Mouse (Mus musculus): ENCODE measurements around the gene Tssk2. TPM values are rescaled to one million over a fixed set of nuclear protein-coding genes. Genes with fewer than 3 reads are reported as not detected.

Gene Tssk2
- polyA plus RNA-seq, 1 experiment: 0.07 TPM

GRCm38 (mm10) chr16:17865770-17866169 is 32.7 kb upstream of the Tssk2 start:
- Histone ChIP-seq H3K4me2 (ENCODE audit: low read depth) (no peak overlapping the region), H3ac (ENCODE audit: control insufficient read depth, insufficient read length) (no peak overlapping the region), H3K27me3 (ENCODE audit: control insufficient read depth, insufficient read depth, insufficient read length) (no peaks in the 10 kb centered on the region), H3K79me2 (ENCODE audit: control insufficient read depth, insufficient read depth) (peaks cover 4% of the 10 kb centered on the region), H3K4me3 (no peak overlapping the region), H3K36me3 (ENCODE audit: control insufficient read depth, insufficient read depth) (no peaks in the 10 kb centered on the region)
- TF ChIP-seq USF1 (IDR thresholded peaks at IDR 0.05; ENCODE audit: low read depth) (no peak), REST (IDR thresholded peaks at IDR 0.05; ENCODE audit: insufficient read depth, insufficient read length) (no peak), MYOD1 (IDR thresholded peaks at IDR 0.05; ENCODE audit: control insufficient read depth in 1 of 3, insufficient read length in 2 of 3, low read depth in 2 of 3) (no peak), CEBPB (IDR thresholded peaks at IDR 0.05; ENCODE audit: insufficient read depth, poor library complexity, severe bottlenecking) (no peak), POLR2A (IDR thresholded peaks at IDR 0.05; ENCODE audit: insufficient read length, low read depth) (no peak), TCF3 (IDR thresholded peaks at IDR 0.05; ENCODE audit: insufficient read length, low read depth) (no peak), SRF (IDR thresholded peaks at IDR 0.05; ENCODE audit: control insufficient read depth, insufficient read length, low read depth) (no peak), MAX (IDR thresholded peaks at IDR 0.05; ENCODE audit: low read depth) (no peak), POLR2AphosphoS2 (IDR thresholded peaks at IDR 0.05; ENCODE audit: insufficient read length, low read depth) (no peak), MYOG (IDR thresholded peaks at IDR 0.05; ENCODE audit: control insufficient read depth in 1 of 3, insufficient read depth in 1 of 3, insufficient read length in 2 of 3, low read depth in 2 of 3) (no peak), TCF12 (IDR thresholded peaks at IDR 0.05; ENCODE audit: insufficient read depth, poor library complexity, severe bottlenecking) (no peak)

GRCm38 (mm10) chr16:17871248-17871647 is 27.2 kb upstream of the Tssk2 start:
- no peak overlapping the region for H3K4me2 ChIP-seq (ENCODE audit: low read depth)
- no peak for TF ChIP-seq REST (IDR thresholded peaks at IDR 0.05; ENCODE audit: insufficient read depth, insufficient read length)
- no peak for TF ChIP-seq POLR2AphosphoS2 (IDR thresholded peaks at IDR 0.05; ENCODE audit: insufficient read length, low read depth)
- TF ChIP-seq E2F4 (IDR thresholded peaks at IDR 0.05; ENCODE audit: insufficient read depth): no peak
- no peak for TF ChIP-seq USF1 (IDR thresholded peaks at IDR 0.05; ENCODE audit: low read depth)
- TF ChIP-seq POLR2A (IDR thresholded peaks at IDR 0.05; ENCODE audit: insufficient read length, low read depth): no peak
- TF ChIP-seq MYOD1 (IDR thresholded peaks at IDR 0.05; ENCODE audit: control insufficient read depth in 1 of 3, insufficient read length in 2 of 3, low read depth in 2 of 3): no peak
- no peak for TF ChIP-seq TCF12 (IDR thresholded peaks at IDR 0.05; ENCODE audit: insufficient read depth, poor library complexity, severe bottlenecking)
- no peak for TF ChIP-seq SRF (IDR thresholded peaks at IDR 0.05; ENCODE audit: control insufficient read depth, insufficient read length, low read depth)
- TF ChIP-seq MYOG (IDR thresholded peaks at IDR 0.05; ENCODE audit: control insufficient read depth in 1 of 3, insufficient read depth in 1 of 3, insufficient read length in 2 of 3, low read depth in 2 of 3): no peak
- no peak for TF ChIP-seq TCF3 (IDR thresholded peaks at IDR 0.05; ENCODE audit: insufficient read length, low read depth)
- TF ChIP-seq CEBPB (IDR thresholded peaks at IDR 0.05; ENCODE audit: insufficient read depth, poor library complexity, severe bottlenecking): no peak
- TF ChIP-seq MAX (IDR thresholded peaks at IDR 0.05; ENCODE audit: low read depth): no peak
- peaks cover 23% of the 10 kb centered on the region for H3K79me2 ChIP-seq (ENCODE audit: control insufficient read depth, insufficient read depth)
- no peaks in the 10 kb centered on the region for H3K36me3 ChIP-seq (ENCODE audit: control insufficient read depth, insufficient read depth)
- H3K27me3 ChIP-seq (ENCODE audit: control insufficient read depth, insufficient read depth, insufficient read length): no peaks in the 10 kb centered on the region
- H3K4me3 ChIP-seq: no peak overlapping the region
- H3ac ChIP-seq (ENCODE audit: control insufficient read depth, insufficient read length): no peak overlapping the region

- Histone ChIP-seq H3K79me2 (ENCODE audit: control insufficient read depth, insufficient read depth) (peaks cover 41% of the 10 kb centered on the region), H3K4me3 (no peak overlapping the region), H3K27me3 (ENCODE audit: control insufficient read depth, insufficient read depth, insufficient read length) (no peaks in the 10 kb centered on the region), H3K4me2 (ENCODE audit: low read depth) (no peak overlapping the region), H3K36me3 (ENCODE audit: control insufficient read depth, insufficient read depth) (no peaks in the 10 kb centered on the region), H3ac (ENCODE audit: control insufficient read depth, insufficient read length) (no peak overlapping the region)
- TF ChIP-seq CEBPB (IDR thresholded peaks at IDR 0.05; ENCODE audit: insufficient read depth, poor library complexity, severe bottlenecking): no peak
- no peak for TF ChIP-seq MYOD1 (IDR thresholded peaks at IDR 0.05; ENCODE audit: control insufficient read depth in 1 of 3, insufficient read length in 2 of 3, low read depth in 2 of 3)
- TF ChIP-seq TCF12 (IDR thresholded peaks at IDR 0.05; ENCODE audit: insufficient read depth, poor library complexity, severe bottlenecking): no peak
- TF ChIP-seq E2F4 (IDR thresholded peaks at IDR 0.05; ENCODE audit: insufficient read depth): no peak
- no peak for TF ChIP-seq MYOG (IDR thresholded peaks at IDR 0.05; ENCODE audit: control insufficient read depth in 1 of 3, insufficient read depth in 1 of 3, insufficient read length in 2 of 3, low read depth in 2 of 3)
- TF ChIP-seq POLR2A (IDR thresholded peaks at IDR 0.05; ENCODE audit: insufficient read length, low read depth): no peak
- no peak for TF ChIP-seq MAX (IDR thresholded peaks at IDR 0.05; ENCODE audit: low read depth)
- no peak for TF ChIP-seq SRF (IDR thresholded peaks at IDR 0.05; ENCODE audit: control insufficient read depth, insufficient read length, low read depth)
- TF ChIP-seq REST (IDR thresholded peaks at IDR 0.05; ENCODE audit: insufficient read depth, insufficient read length): no peak
- no peak for TF ChIP-seq POLR2AphosphoS2 (IDR thresholded peaks at IDR 0.05; ENCODE audit: insufficient read length, low read depth)
- TF ChIP-seq USF1 (IDR thresholded peaks at IDR 0.05; ENCODE audit: low read depth): no peak
- no peak for TF ChIP-seq TCF3 (IDR thresholded peaks at IDR 0.05; ENCODE audit: insufficient read length, low read depth)
Observed at GRCm38 (mm10) chr16:17872995-17873394, 25.4 kb upstream of the Tssk2 start.

GRCm38 (mm10) chr16:17875174-17875573 is 23.3 kb upstream of the Tssk2 start:
- H3K4me2 ChIP-seq (ENCODE audit: low read depth): no peak overlapping the region
- H3K4me3 ChIP-seq: no peak overlapping the region
- H3K36me3 ChIP-seq (ENCODE audit: control insufficient read depth, insufficient read depth): no peaks in the 10 kb centered on the region
- peaks cover 59% of the 10 kb centered on the region for H3K79me2 ChIP-seq (ENCODE audit: control insufficient read depth, insufficient read depth)
- TF ChIP-seq TCF3 (IDR thresholded peaks at IDR 0.05; ENCODE audit: insufficient read length, low read depth) (no peak), USF1 (IDR thresholded peaks at IDR 0.05; ENCODE audit: low read depth) (no peak), CEBPB (IDR thresholded peaks at IDR 0.05; ENCODE audit: insufficient read depth, poor library complexity, severe bottlenecking) (no peak), SRF (IDR thresholded peaks at IDR 0.05; ENCODE audit: control insufficient read depth, insufficient read length, low read depth) (no peak), E2F4 (IDR thresholded peaks at IDR 0.05; ENCODE audit: insufficient read depth) (no peak), REST (IDR thresholded peaks at IDR 0.05; ENCODE audit: insufficient read depth, insufficient read length) (no peak), MYOG (IDR thresholded peaks at IDR 0.05; ENCODE audit: control insufficient read depth in 1 of 3, insufficient read depth in 1 of 3, insufficient read length in 2 of 3, low read depth in 2 of 3) (no peak)
- H3ac ChIP-seq (ENCODE audit: control insufficient read depth, insufficient read length): no peak overlapping the region
- H3K27me3 ChIP-seq (ENCODE audit: control insufficient read depth, insufficient read depth, insufficient read length): no peaks in the 10 kb centered on the region
